Mouse (Mus musculus): ENCODE measurements around the gene Ergic3. TPM values are rescaled to one million over a fixed set of nuclear protein-coding genes. Genes with fewer than 3 reads are reported as not detected.

Gene Ergic3
- polyA plus RNA-seq, 1 experiment from 2014 or later = 138 TPM

GRCm38 (mm10) chr2:156005393-156005792 is 2.5 kb upstream of the Ergic3 start:
- WGBS = 91% methylated on average over 4 of the region's 4 CpGs

GRCm38 (mm10) chr2:156018106-156018505 is 10.3 kb downstream of the Ergic3 start:
- Histone ChIP-seq H3K36me3 (ENCODE audit: control insufficient read depth, insufficient read depth, low read length) (peaks cover 18% of the 10 kb centered on the region), H3K27ac (replicated peaks) (no peak overlapping the region), H3K9ac (ENCODE audit: low read length) (no peak overlapping the region), H3K9me3 (ENCODE audit: control insufficient read depth, low read length) (no peaks in the 10 kb centered on the region), H3K4me3 (ENCODE audit: low read depth, low read length) (no peak overlapping the region), H3K27me3 (ENCODE audit: control insufficient read depth, insufficient read depth, low read length) (no peaks in the 10 kb centered on the region), H3K4me2 (replicated peaks; ENCODE audit: low read depth) (no peak overlapping the region), H3K4me1 (replicated peaks; ENCODE audit: control insufficient read depth, insufficient read depth) (no peaks in the 10 kb centered on the region)
- DNase-seq (ENCODE audit: low spot score) = no peak
- 81% methylated on average over 3 of the region's 3 CpGs for WGBS
- ATAC-seq (ENCODE audit: low FRiP score, low TSS enrichment) = no peak
- TF ChIP-seq CTCF (IDR thresholded peaks at IDR 0.05; ENCODE audit: low read depth) (no peak), EP300 (optimal IDR thresholded peaks at IDR 0.05) (no peak)

More at GRCm38 (mm10) chr2:156005393-156005792, 2.5 kb upstream of the Ergic3 start:
- Histone ChIP-seq H3K9me3 (ENCODE audit: control insufficient read depth, low read length) (no peaks in the 10 kb centered on the region), H3K27me3 (ENCODE audit: control insufficient read depth, insufficient read depth, low read length) (no peaks in the 10 kb centered on the region), H3K9ac (ENCODE audit: low read length) (no peak overlapping the region), H3K4me1 (replicated peaks; ENCODE audit: control insufficient read depth, insufficient read depth) (0 out of 2 replicates have a peak, but pooled peaks cover 2% of the 10 kb centered on the region), H3K4me2 (replicated peaks; ENCODE audit: low read depth) (no peak overlapping the region), H3K27ac (replicated peaks) (no peak overlapping the region), H3K36me3 (ENCODE audit: control insufficient read depth, insufficient read depth, low read length) (peaks cover 6% of the 10 kb centered on the region; the same call in 1 of the 2 replicates), H3K4me3 (ENCODE audit: low read depth, low read length) (no peak overlapping the region)
- DNase-seq (ENCODE audit: low spot score) (no peak), ATAC-seq (ENCODE audit: low FRiP score, low TSS enrichment) (no peak)
- TF ChIP-seq EP300 (optimal IDR thresholded peaks at IDR 0.05) (no peak), CTCF (IDR thresholded peaks at IDR 0.05; ENCODE audit: low read depth) (peak; percentile 56)

DNA sequence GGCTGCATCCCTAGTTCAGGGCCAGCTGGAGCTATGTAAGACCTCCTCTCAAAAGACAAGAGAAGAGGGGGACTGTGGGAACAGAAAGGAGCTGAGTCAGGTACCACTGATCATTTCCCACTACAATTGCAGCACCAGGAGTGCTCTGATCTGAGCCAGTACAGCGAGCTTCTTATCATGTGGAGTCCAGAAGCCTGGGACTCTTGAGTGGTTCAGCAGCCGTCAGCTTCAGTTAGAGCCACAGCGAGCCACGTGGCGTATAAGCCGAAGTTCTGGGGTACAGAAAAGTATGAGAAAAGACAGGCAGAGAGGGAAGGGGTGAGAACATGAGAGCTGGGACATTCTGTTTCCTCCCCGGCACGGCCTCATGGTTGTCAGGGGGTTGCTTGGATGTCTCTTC is 13.4 kb downstream of the Ergic3 start:
- H3K4me2 ChIP-seq (replicated peaks; ENCODE audit: low read depth) = no peak overlapping the region
- no peaks in the 10 kb centered on the region for H3K4me1 ChIP-seq (replicated peaks; ENCODE audit: control insufficient read depth, insufficient read depth)
- DNase-seq (ENCODE audit: low spot score) = no peak
- peaks cover 12% of the 10 kb centered on the region for H3K36me3 ChIP-seq (ENCODE audit: control insufficient read depth, insufficient read depth, low read length)
- H3K27me3 ChIP-seq (ENCODE audit: control insufficient read depth, insufficient read depth, low read length) = no peaks in the 10 kb centered on the region
- no peak for ATAC-seq (ENCODE audit: low FRiP score, low TSS enrichment)
- H3K4me3 ChIP-seq (ENCODE audit: low read depth, low read length) = no peak overlapping the region
- H3K9me3 ChIP-seq (ENCODE audit: control insufficient read depth, low read length) = no peaks in the 10 kb centered on the region
- no peak for TF ChIP-seq CTCF (IDR thresholded peaks at IDR 0.05; ENCODE audit: low read depth)
- TF ChIP-seq EP300 (optimal IDR thresholded peaks at IDR 0.05) = no peak
- no peak overlapping the region for H3K27ac ChIP-seq (replicated peaks)
- WGBS = 84% methylated on average over 8 of the region's 8 CpGs
- no peak overlapping the region for H3K9ac ChIP-seq (ENCODE audit: low read length)

- Histone ChIP-seq H3K4me3 (ENCODE audit: low read depth, low read length) (no peak overlapping the region), H3K36me3 (ENCODE audit: control insufficient read depth, insufficient read depth, low read length) (peaks cover 8% of the 10 kb centered on the region), H3K27me3 (ENCODE audit: control insufficient read depth, insufficient read depth, low read length) (no peaks in the 10 kb centered on the region), H3K9ac (ENCODE audit: low read length) (no peak overlapping the region), H3K9me3 (ENCODE audit: control insufficient read depth, low read length) (no peaks in the 10 kb centered on the region), H3K27ac (replicated peaks) (no peak overlapping the region), H3K4me1 (replicated peaks; ENCODE audit: control insufficient read depth, insufficient read depth) (no peaks in the 10 kb centered on the region), H3K4me2 (replicated peaks; ENCODE audit: low read depth) (no peak overlapping the region)
- DNase-seq (ENCODE audit: low spot score) = no peak
- 84% methylated on average over 2 of the region's 2 CpGs for WGBS
- TF ChIP-seq EP300 (optimal IDR thresholded peaks at IDR 0.05) = no peak
- no peak for TF ChIP-seq CTCF (IDR thresholded peaks at IDR 0.05; ENCODE audit: low read depth)
- ATAC-seq (ENCODE audit: low FRiP score, low TSS enrichment) = no peak
Observed at GRCm38 (mm10) chr2:156021765-156022164, 13.9 kb downstream of the Ergic3 start.

DNA sequence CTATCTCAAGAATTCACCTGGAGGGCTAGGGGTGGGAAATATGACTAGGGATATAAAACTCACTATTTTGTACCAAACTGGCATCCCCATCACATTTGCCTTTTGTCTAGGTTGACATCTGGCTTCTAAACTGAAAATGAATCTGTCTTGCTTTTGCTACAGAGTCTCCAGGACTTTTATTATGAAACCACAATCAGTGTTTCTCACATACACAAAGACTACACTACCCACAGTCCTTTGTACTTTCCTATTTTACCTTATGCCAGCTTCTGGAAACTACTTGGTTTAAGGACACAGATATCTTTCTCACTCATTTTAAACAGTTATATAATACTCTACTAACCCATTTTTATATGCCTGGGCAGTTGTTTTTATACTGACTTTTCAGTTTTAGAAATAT is 17.6 kb downstream of the Ergic3 start:
- Histone ChIP-seq H3K9me3 (ENCODE audit: control insufficient read depth, low read length) (no peaks in the 10 kb centered on the region), H3K27me3 (ENCODE audit: control insufficient read depth, insufficient read depth, low read length) (no peaks in the 10 kb centered on the region), H3K4me3 (ENCODE audit: low read depth, low read length) (no peak overlapping the region), H3K4me1 (replicated peaks; ENCODE audit: control insufficient read depth, insufficient read depth) (no peaks in the 10 kb centered on the region), H3K27ac (replicated peaks) (no peak overlapping the region), H3K36me3 (ENCODE audit: control insufficient read depth, insufficient read depth, low read length) (no peaks in the 10 kb centered on the region), H3K4me2 (replicated peaks; ENCODE audit: low read depth) (no peak overlapping the region), H3K9ac (ENCODE audit: low read length) (no peak overlapping the region)
- DNase-seq (ENCODE audit: low spot score) (no peak), ATAC-seq (ENCODE audit: low FRiP score, low TSS enrichment) (no peak)
- TF ChIP-seq EP300 (optimal IDR thresholded peaks at IDR 0.05) (no peak), CTCF (IDR thresholded peaks at IDR 0.05; ENCODE audit: low read depth) (no peak)

- Histone ChIP-seq H3K4me3 (ENCODE audit: low read depth, low read length) (no peak overlapping the region), H3K9ac (ENCODE audit: low read length) (no peak overlapping the region), H3K4me2 (replicated peaks; ENCODE audit: low read depth) (no peak overlapping the region), H3K9me3 (ENCODE audit: control insufficient read depth, low read length) (no peaks in the 10 kb centered on the region), H3K4me1 (replicated peaks; ENCODE audit: control insufficient read depth, insufficient read depth) (no peaks in the 10 kb centered on the region), H3K36me3 (ENCODE audit: control insufficient read depth, insufficient read depth, low read length) (no peaks in the 10 kb centered on the region), H3K27ac (replicated peaks) (0 out of 2 replicates have a peak overlapping the region, but pooled peaks have one; percentile 40), H3K27me3 (ENCODE audit: control insufficient read depth, insufficient read depth, low read length) (no peaks in the 10 kb centered on the region)
- DNase-seq (ENCODE audit: low spot score) (peak; percentile 59), ATAC-seq (ENCODE audit: low FRiP score, low TSS enrichment) (peak; percentile 94)
- WGBS = 66% methylated on average over 3 of the region's 3 CpGs
- TF ChIP-seq CTCF (IDR thresholded peaks at IDR 0.05; ENCODE audit: low read depth) (no peak), EP300 (optimal IDR thresholded peaks at IDR 0.05) (no peak)
Observed at GRCm38 (mm10) chr2:156039390-156039789, 31.5 kb downstream of the Ergic3 start.
